Mouse (Mus musculus) C2C12 (cell line): ENCODE measurements around the gene Capzb. TPM values are rescaled to one million over a fixed set of nuclear protein-coding genes. Genes with fewer than 3 reads are reported as not detected.

ENCODE experiments used
- H3K27me3 ChIP-seq: one replicate; pipeline ENCODE4 v1.6.1; 2011; ENCODE audit not compliant: control insufficient read depth, insufficient read depth, insufficient read length
- H3K36me3 ChIP-seq: one replicate; pipeline ENCODE4 v1.6.1; 2011; ENCODE audit not compliant: control insufficient read depth, insufficient read depth
- H3K4me3 ChIP-seq: one replicate; pipeline ENCODE4 v1.5.1; 2011; ENCODE audit warnings: mild to moderate bottlenecking, control low read depth; ENCODE audit not compliant: poor library complexity, insufficient read depth, severe bottlenecking
- H3K79me2 ChIP-seq: one replicate; pipeline ENCODE4 v1.6.1; 2011; ENCODE audit not compliant: control insufficient read depth, insufficient read depth
- H3K79me3 ChIP-seq: one replicate; pipeline ENCODE4 v1.6.1; 2011; ENCODE audit warnings: low read depth, control low read depth
- H3ac ChIP-seq: one replicate; pipeline ENCODE3; 2011; ENCODE audit warnings: low read depth; ENCODE audit not compliant: control insufficient read depth, insufficient read length
- CEBPB ChIP-seq: IDR thresholded peaks from one replicate; pipeline ENCODE4 v1.6.1; 2011; ENCODE audit warnings: low read depth, mild to moderate bottlenecking, control low read depth, moderate library complexity
- CTCF ChIP-seq: IDR thresholded peaks from one replicate; pipeline ENCODE4 v1.5.1; 2011; ENCODE audit not compliant: control insufficient read depth, insufficient read depth, insufficient read length
- FOSL1 ChIP-seq: IDR thresholded peaks from one replicate; pipeline ENCODE4 v1.8.0; 2011; ENCODE audit warnings: mild to moderate bottlenecking, low read length; ENCODE audit not compliant: poor library complexity, insufficient read depth, severe bottlenecking
- MAX ChIP-seq: IDR thresholded peaks from one replicate; pipeline ENCODE4 v1.6.1; 2011; ENCODE audit warnings: mild to moderate bottlenecking, control low read depth
- MYOD1 ChIP-seq: IDR thresholded peaks from one replicate; pipeline ENCODE4 v1.6.1; 2011; ENCODE audit warnings: low read depth; ENCODE audit not compliant: control insufficient read depth, insufficient read length
- MYOG ChIP-seq: IDR thresholded peaks from one replicate; pipeline ENCODE4 v1.6.1; 2011; ENCODE audit not compliant: control insufficient read depth, insufficient read length; ENCODE audit errors: extremely low read depth
- USF1 ChIP-seq: IDR thresholded peaks from one replicate; pipeline ENCODE4 v1.6.1; 2011; ENCODE audit warnings: low read depth, mild to moderate bottlenecking, control low read depth, moderate library complexity
- polyA plus RNA-seq: library from polyadenylated mRNA; unstranded; fragments of >200 nt; fragmentation: generic; extraction: Trizol; gene quantifications from one replicate; pipeline ENCODE4 v1.2.1, GENCODE M21; 2012; ENCODE audit warnings: missing spikeins

Gene Capzb
- polyA plus RNA-seq, 1 experiment = 362 TPM

GRCm38 (mm10) chr4:139225115-139225514, 32.4 kb downstream of the Capzb start:
- Histone ChIP-seq H3K36me3 (peaks cover 24% of the 10 kb centered on the region), H3ac (no peak overlapping the region), H3K4me3 (no peak overlapping the region), H3K79me2 (peaks cover 99% of the 10 kb centered on the region), H3K79me3 (peaks cover 98% of the 10 kb centered on the region), H3K27me3 (no peaks in the 10 kb centered on the region)
- TF ChIP-seq MAX (no peak), FOSL1 (no peak), MYOD1 (no peak), USF1 (no peak), CTCF (no peak), MYOG (no peak), CEBPB (no peak)

DNA sequence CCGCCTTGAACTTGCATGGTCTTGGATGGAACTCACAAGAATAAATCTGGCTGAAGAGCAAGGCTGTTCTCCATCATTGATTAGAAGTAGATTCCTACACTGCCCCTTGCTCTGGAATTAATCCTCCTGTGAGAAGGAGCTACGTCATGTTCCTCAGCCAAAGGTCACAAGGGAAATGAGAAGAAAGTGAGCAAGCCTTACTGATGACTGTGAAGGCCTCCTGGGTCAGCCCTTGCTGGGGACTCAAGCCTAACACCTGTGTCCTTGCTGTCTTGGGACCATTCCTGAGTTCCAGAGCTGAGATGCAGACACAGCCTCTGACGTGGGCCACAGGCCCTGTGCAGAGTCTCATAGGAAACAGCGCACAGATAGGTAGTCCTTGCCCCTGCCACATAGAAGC, 33.2 kb downstream of the Capzb start:
- Histone ChIP-seq H3ac (no peak overlapping the region), H3K27me3 (no peaks in the 10 kb centered on the region)
- TF ChIP-seq MYOG = no peak
- no peak for TF ChIP-seq MYOD1
- no peak for TF ChIP-seq FOSL1
- no peak for TF ChIP-seq MAX
- TF ChIP-seq CTCF = no peak

DNA sequence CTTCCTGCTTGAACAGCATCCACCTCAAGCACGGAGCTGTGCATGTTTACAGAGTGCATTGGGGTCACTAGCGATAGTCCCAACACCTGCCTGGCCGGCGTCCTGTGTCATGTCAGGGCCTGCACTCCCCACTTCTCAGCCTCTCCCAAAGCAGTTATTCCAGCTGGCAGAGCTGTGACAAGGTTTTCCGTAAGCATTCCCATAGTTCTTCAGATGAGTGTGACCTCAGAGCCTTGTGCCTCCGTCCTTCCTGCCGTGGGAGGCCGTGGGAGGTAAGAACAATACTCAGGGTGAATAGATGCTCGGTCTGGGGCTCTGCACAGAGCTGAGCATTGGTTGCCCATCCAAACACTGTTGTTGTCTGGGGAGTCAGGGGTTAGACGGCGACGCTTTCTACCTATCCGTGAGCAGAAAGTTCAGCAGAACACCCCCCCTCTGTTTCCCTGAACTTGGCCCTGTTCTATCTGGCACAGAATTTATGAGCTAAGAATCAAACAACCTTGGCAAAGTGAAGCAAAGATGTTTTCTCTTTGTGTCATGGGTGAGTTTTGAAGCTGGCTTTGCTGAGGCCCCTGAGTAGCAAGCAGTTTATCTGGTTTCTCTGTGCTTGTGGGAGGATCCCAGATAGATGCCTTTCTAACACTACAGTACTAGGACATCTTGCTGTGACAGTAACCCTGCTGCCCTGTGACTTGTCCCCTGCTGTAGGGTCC, 34.0 kb downstream of the Capzb start:
- no peaks in the 10 kb centered on the region for H3K27me3 ChIP-seq
- H3K4me3 ChIP-seq = no peak overlapping the region
- peaks cover 31% of the 10 kb centered on the region for H3K36me3 ChIP-seq
- no peak for TF ChIP-seq MYOD1
- TF ChIP-seq CEBPB = no peak
- TF ChIP-seq FOSL1 = no peak
- no peak for TF ChIP-seq CTCF
- no peak for TF ChIP-seq MAX
- TF ChIP-seq USF1 = no peak
- TF ChIP-seq MYOG = no peak
- H3ac ChIP-seq = no peak overlapping the region
- H3K79me3 ChIP-seq = peaks cover 97% of the 10 kb centered on the region
- peaks cover 99% of the 10 kb centered on the region for H3K79me2 ChIP-seq

More for the DNA sequence above, 33.2 kb downstream of the Capzb start:
- Histone ChIP-seq H3K79me2 (peaks cover 99% of the 10 kb centered on the region), H3K4me3 (no peak overlapping the region), H3K36me3 (peaks cover 24% of the 10 kb centered on the region), H3K79me3 (peaks cover 97% of the 10 kb centered on the region)

DNA sequence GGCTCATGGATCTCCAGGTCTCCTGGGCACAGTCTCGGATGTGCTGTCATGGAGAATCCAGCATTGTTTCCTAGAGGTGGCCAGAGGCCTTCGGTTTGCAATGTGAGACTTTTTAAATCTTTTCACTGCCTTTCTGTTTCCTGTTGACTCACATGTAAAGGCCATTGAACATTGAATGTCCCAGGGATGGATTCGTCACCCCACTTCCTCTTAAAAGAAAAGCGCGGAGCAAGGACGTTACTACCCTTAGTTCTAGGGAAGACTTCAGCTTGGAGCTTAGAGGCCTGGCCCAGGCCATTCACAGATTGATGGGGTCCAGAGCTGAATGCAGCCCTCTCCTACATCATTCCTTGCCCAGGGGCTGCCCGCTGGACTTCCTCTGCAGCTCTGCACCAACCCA, 35.2 kb downstream of the Capzb start:
- peaks cover 94% of the 10 kb centered on the region for H3K79me3 ChIP-seq
- H3ac ChIP-seq = no peak overlapping the region
- no peak overlapping the region for H3K4me3 ChIP-seq
- peaks cover 99% of the 10 kb centered on the region for H3K79me2 ChIP-seq
- no peaks in the 10 kb centered on the region for H3K27me3 ChIP-seq
- H3K36me3 ChIP-seq = peaks cover 31% of the 10 kb centered on the region
- TF ChIP-seq MAX = no peak
- no peak for TF ChIP-seq USF1
- TF ChIP-seq FOSL1 = no peak
- no peak for TF ChIP-seq MYOG
- no peak for TF ChIP-seq MYOD1

DNA sequence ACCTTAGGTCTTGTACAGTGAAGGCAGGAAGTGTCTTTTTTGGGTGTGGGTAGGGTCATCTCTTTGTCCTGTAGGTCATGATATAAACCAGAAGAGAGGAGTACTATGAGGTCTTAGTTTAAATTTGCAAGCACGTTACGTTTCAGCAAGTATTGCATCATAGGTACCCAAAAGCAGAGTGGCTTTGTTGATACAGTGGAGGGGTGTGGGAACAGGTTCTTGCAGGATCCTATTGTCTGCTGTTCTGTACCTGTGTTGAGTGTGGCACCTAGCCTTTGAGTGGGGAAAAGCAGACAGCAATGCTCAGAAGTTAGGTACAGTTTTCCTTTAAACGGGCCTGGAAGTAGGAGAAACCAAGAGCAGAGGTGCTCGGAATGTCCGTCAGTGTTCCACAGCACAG, 36.6 kb downstream of the Capzb start:
- no peak for TF ChIP-seq MAX
- peak; percentile 37 for TF ChIP-seq CEBPB
- Histone ChIP-seq H3K79me3 (peaks cover 93% of the 10 kb centered on the region), H3K27me3 (no peaks in the 10 kb centered on the region)

GRCm38 (mm10) chr4:139230376-139231120, 37.8 kb downstream of the Capzb start:
- no peak overlapping the region for H3K4me3 ChIP-seq
- H3K79me2 ChIP-seq = peaks cover 100% of the 10 kb centered on the region
- no peaks in the 10 kb centered on the region for H3K27me3 ChIP-seq
- peaks cover 33% of the 10 kb centered on the region for H3K36me3 ChIP-seq
- no peak overlapping the region for H3ac ChIP-seq
- TF ChIP-seq MYOG (no peak), USF1 (no peak), MAX (no peak)
- H3K79me3 ChIP-seq = peaks cover 95% of the 10 kb centered on the region

More for the DNA sequence above, 36.6 kb downstream of the Capzb start:
- peaks cover 33% of the 10 kb centered on the region for H3K36me3 ChIP-seq
- no peak overlapping the region for H3K4me3 ChIP-seq
- H3K79me2 ChIP-seq = peaks cover 99% of the 10 kb centered on the region
- H3ac ChIP-seq = no peak overlapping the region
